Mouse (Mus musculus): ENCODE measurements around the gene Slc7a1.

GRCm38 (mm10) chr5:148304112-148304511, 95.6 kb downstream of the Slc7a1 start:
- TF ChIP-seq CTCF (IDR thresholded peaks at IDR 0.05; ENCODE audit: borderline replicate concordance, control insufficient read depth, extremely low read depth, insufficient read depth, low read length, poor library complexity) (no peak), POLR2A (IDR thresholded peaks at IDR 0.05; ENCODE audit: control insufficient read depth, extremely low read depth, insufficient read depth, low read length, poor library complexity) (no peak)
